Mouse (Mus musculus) olfactory bulb, adult 2 months (tissue): ENCODE measurements around the gene Slc27a1. TPM values are rescaled to one million over a fixed set of nuclear protein-coding genes. Genes with fewer than 3 reads are reported as not detected.
"Not testable (repeated sequence)": the region's sequence is repeated elsewhere in the genome, so short reads cannot be mapped to it uniquely, and the experiment has no call there.

Source experiments
- H3K27ac ChIP-seq: fragments of 200-500 bp; 2 replicates; pipeline ENCODE4 v1.5.1; 2012; ENCODE audit warnings: low read depth, low read length; ENCODE audit not compliant: insufficient read depth
- H3K4me1 ChIP-seq: fragments of 200-500 bp; 2 replicates; pipeline ENCODE4 v1.6.1; 2012; ENCODE audit warnings: low read length; ENCODE audit not compliant: control insufficient read depth, insufficient read depth
- H3K4me3 ChIP-seq: fragments of 200-500 bp; 2 replicates; pipeline ENCODE4 v1.5.1; 2012; ENCODE audit warnings: mild to moderate bottlenecking, low read depth, low read length, moderate library complexity; ENCODE audit not compliant: insufficient read depth
- CTCF ChIP-seq: fragments of 200-500 bp; IDR thresholded peaks from 2 replicates; pipeline ENCODE4 v1.5.1; 2012; ENCODE audit warnings: low read depth, mild to moderate bottlenecking, low read length, moderate library complexity; ENCODE audit not compliant: insufficient read depth
- POLR2A ChIP-seq: fragments of 200-500 bp; IDR thresholded peaks from 2 replicates; pipeline ENCODE4 v1.6.1; 2012; ENCODE audit warnings: mild to moderate bottlenecking, low read depth, low read length, moderate library complexity; ENCODE audit not compliant: insufficient read depth
- WGBS: fragments of 180-500 bp; shearing (Covaris S2); methylation state at CpG from one replicate; pipeline ENCODE4 v1.1.7; 2018; 5-methylcytosine and 5-hydroxymethylcytosine counted together
- polyA plus RNA-seq: library from polyadenylated mRNA; stranded (reverse); fragments of >200 nt; gene quantifications from 2 replicates; pipeline ENCODE4 v1.2.4, GENCODE M21; 2012; ENCODE audit warnings: low replicate concordance; ENCODE audit not compliant: missing spikeins, insufficient read depth, insufficient read length

Gene Slc27a1
- not detected in 2 replicates for polyA plus RNA-seq

GRCm38 (mm10) chr8:71568387-71568937 lies at the start of gene Slc27a1:
Gene Slc27a1, plus strand, starts transcription at chr8:71568882.
- peak within 1 kb of the TSS; percentile 98 for H3K27ac ChIP-seq
- 28% methylated on average over 13 of the region's 13 CpGs for WGBS
- H3K4me1 ChIP-seq = peaks cover 20% of the 10 kb centered on the region
- TF ChIP-seq POLR2A (no peak), CTCF (no peak)
- H3K4me3 ChIP-seq = peak within 1 kb of the TSS; percentile 82

- H3K4me3 ChIP-seq, H3K27ac ChIP-seq, H3K4me1 ChIP-seq: not testable (repeated sequence)
- 27% methylated on average over 9 of the region's 10 CpGs for WGBS
- 0 out of 2 replicates have a peak, but pooled peaks have one; percentile 23 for TF ChIP-seq CTCF
Measured at GRCm38 (mm10) chr8:71519037-71519825, 49.5 kb upstream of the Slc27a1 start.

GRCm38 (mm10) chr8:71521634-71522033 lies 47.0 kb upstream of the Slc27a1 start:
- Histone ChIP-seq H3K27ac (no peak overlapping the region), H3K4me1 (peaks cover 6% of the 10 kb centered on the region), H3K4me3 (no peak overlapping the region)
- TF ChIP-seq POLR2A (no peak), CTCF (peak; percentile 67)
- 3% methylated on average over 17 of the region's 17 CpGs for WGBS

- TF ChIP-seq CTCF = no peak
- H3K4me1 ChIP-seq = peaks cover 6% of the 10 kb centered on the region
- 20% methylated on average over 46 of the region's 46 CpGs for WGBS
Measured at GRCm38 (mm10) chr8:71525226-71526050, 43.2 kb upstream of the Slc27a1 start, which contains the start of gene Ccdc194. Gene Ccdc194, minus strand, starts transcription at chr8:71525711.

GRCm38 (mm10) chr8:71526272-71526671 lies 42.4 kb upstream of the Slc27a1 start:
- H3K4me3 ChIP-seq = no peak overlapping the region
- 58% methylated on average over 6 of the region's 6 CpGs for WGBS
- no peak overlapping the region for H3K27ac ChIP-seq
- TF ChIP-seq POLR2A (no peak), CTCF (no peak)
- H3K4me1 ChIP-seq = peaks cover 6% of the 10 kb centered on the region

More at GRCm38 (mm10) chr8:71525226-71526050, 43.2 kb upstream of the Slc27a1 start, which contains the start of gene Ccdc194:
- Histone ChIP-seq H3K27ac (no peak within 1 kb of the TSS), H3K4me3 (no peak within 1 kb of the TSS)

- Histone ChIP-seq H3K4me3 (no peak overlapping the region), H3K4me1 (peaks cover 3% of the 10 kb centered on the region), H3K27ac (no peak overlapping the region)
- no peak for TF ChIP-seq POLR2A
- no peak for TF ChIP-seq CTCF
- WGBS = 79% methylated on average over 3 of the region's 3 CpGs
Measured at GRCm38 (mm10) chr8:71527162-71527870, 41.4 kb upstream of the Slc27a1 start.

- no peak for TF ChIP-seq CTCF
- no peak for TF ChIP-seq POLR2A
- H3K27ac ChIP-seq = no peak overlapping the region
- H3K4me1 ChIP-seq = peaks cover 3% of the 10 kb centered on the region
- WGBS = 85% methylated on average over 11 of the region's 11 CpGs
- H3K4me3 ChIP-seq = no peak overlapping the region
Measured at GRCm38 (mm10) chr8:71528362-71529073, 40.2 kb upstream of the Slc27a1 start.

GRCm38 (mm10) chr8:71530735-71531467 lies 37.8 kb upstream of the Slc27a1 start:
- H3K4me3 ChIP-seq = not testable (repeated sequence)
- 72% methylated on average over 8 of the region's 12 CpGs for WGBS

More at GRCm38 (mm10) chr8:71530735-71531467, 37.8 kb upstream of the Slc27a1 start:
- not testable (repeated sequence) for H3K27ac ChIP-seq, H3K4me1 ChIP-seq
